Mouse (Mus musculus) heart, postnatal 0 days (tissue): ENCODE results near the gene Cobll1.

Experiments used
- CTCF ChIP-seq: IDR thresholded peaks from 2 replicates; pipeline ENCODE4 v1.5.1; 2016; ENCODE audit warnings: antibody characterized with exemption, control low read depth, low read depth
- EP300 ChIP-seq: IDR thresholded peaks from 2 replicates; pipeline ENCODE4 v1.6.1; 2016; ENCODE audit warnings: antibody characterized with exemption, low read depth

DNA sequence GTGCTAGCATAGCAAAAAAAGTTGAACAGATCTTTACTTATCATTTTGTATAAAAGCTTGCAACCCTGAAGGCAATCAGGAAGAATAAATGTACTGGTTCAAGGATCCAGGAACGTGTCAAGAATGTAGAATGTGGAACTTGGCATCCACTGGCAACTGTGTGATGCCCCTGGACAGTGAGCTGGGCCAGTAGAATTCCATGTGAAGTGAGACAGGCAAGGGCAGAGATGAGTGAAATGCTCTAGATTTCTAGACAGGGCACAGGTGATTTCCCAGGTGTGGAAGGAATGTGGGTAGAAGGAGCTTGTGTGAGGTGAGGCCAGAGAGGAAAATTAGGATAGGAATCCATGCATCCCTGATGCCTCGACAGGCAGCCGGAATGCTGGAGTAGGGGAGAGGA is 25.5 kb downstream of the Cobll1 start:
- TF ChIP-seq EP300 (no peak), CTCF (no peak)
